Mouse (Mus musculus): ENCODE data around the gene Chrd.

GRCm38 (mm10) chr16:20791803-20792202, 58.9 kb downstream of the Chrd start:
- TF ChIP-seq CTCF (IDR thresholded peaks at IDR 0.05; ENCODE audit: low read depth, low read length) (no peak), POLR2AphosphoS5 (IDR thresholded peaks at IDR 0.05; ENCODE audit: insufficient replicate concordance, low read depth, low read length) (no peak), GATA1 (IDR thresholded peaks at IDR 0.05; ENCODE audit: borderline replicate concordance, low read length) (no peak)

Data from G1E (cell line).